Mouse (Mus musculus) CD8-positive naive resting alpha-beta T cell, adult 2 months (primary cell): ENCODE measurements around the gene Olfr1378.

Experiments used
- DNase-seq, 2 experiments: peaks; one replicate each; pipeline ENCODE4 v3.0.0; 2022; ENCODE audit warnings: low read depth in 2 of 2, low spot score in 2 of 2

Olfr1378 gene

DNA sequence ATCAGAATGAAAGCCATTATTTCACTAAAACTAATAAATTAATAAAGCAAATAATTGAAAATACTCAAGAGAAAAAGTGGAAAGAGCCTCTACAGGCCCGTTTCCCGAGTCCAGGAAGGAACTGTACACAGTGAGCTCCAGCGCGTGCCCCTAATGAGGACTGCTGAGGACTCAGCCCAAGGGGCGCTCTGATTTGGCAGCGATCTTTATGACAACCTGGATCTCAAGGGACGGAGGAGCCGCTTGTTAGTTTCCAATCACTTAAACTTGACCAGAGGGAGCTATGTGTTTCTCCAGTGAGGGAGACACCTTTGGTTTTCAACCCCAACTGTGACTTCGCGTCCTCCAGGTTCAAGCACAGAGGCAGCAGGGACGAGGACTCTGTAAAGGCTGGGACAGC is at the start of gene Olfr1378:
Gene Olfr1378 (plus strand): TSS at position 301 of the 400 bp plus-strand sequence.
- DNase-seq = no peak

DNA sequence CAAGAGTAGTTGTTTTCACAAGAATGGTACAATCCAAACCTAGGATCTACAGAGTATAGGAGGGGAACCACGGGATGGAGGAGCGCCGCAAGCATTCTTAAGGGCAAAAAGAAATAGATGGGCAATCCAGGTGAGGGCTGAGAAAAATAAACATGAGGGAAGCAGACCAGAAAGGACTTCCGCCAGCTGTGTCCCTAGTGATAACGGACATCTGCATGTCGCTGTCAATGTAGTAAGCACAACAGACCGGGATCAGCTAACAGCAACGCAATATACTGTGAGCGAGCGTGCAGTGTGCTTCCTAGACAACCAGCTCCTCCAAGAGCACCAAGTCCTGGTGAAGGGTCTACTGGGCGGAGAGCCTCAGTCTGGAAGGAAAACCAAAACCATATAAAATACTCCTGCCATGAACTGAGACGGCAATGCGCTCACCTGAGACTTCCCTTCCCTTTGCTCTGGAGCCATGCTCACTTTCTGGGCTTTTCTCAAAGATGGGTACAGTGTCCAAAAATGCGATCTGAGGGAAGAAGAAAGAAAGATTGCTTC is 35.8 kb upstream of the Olfr1378 start:
- DNase-seq = no peak

DNA sequence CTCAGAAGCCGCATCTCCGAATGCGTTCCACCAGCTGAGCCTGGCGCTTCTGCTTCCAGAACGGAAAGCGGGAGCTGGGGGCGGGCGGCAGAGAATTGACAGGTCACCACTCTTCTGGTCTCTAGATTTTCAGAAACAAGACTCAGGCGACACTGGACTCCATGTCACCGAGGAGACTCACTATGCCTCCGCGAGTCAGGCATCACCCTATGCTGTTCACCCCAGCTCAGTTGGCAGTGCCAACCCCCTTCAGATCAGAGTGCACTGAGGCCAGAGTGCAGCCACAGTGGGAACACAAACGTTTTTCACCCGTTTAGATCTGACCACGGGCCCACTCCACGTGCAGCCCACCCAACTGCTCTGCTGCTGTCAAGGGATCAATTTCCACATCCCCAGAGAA is 35.3 kb upstream of the Olfr1378 start:
- DNase-seq = no peak

DNA sequence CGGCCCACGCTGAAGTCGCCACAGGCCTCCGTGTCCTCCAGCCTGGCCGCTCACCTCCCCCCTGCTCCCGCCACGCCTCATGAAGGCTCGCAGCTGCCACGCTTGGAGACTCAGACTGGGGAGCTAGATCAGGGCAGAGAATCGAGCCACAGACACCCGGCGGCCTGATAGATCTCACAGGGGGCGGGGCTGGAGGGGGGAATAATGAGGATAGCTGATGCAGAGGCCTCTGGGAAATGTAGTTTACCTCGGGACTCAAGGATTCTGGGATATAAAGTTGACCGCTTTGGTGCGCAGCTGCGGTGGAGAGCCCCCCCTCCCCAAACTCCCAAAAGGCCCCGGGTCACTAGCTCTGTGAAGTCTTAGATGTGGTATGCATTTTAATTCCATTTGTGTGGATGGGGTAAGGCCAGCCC is 34.9 kb upstream of the Olfr1378 start, which contains the start of gene Zfp354b:
Gene Zfp354b (minus strand): TSS at position 183 of the 416 bp plus-strand sequence.
- DNase-seq = peak in 1 of 2 experiments; percentile 18

DNA sequence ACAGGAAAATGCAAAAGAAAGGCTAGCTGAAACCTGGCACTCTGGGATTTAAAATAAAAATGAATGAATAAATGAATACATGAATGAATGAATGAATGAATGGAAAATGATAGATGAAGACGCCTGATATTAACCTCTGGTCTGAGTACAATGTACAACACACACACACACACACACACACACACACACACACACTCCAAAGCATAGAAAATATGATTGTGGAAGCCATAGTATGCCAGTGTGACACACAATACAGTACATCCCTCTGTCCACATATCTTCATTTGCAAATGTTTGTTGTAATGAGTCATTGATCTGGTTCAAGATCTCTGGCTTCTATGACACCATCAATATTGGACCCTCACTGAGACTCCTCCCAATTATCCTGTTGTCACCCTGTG is 34.3 kb upstream of the Olfr1378 start:
- DNase-seq = no peak

DNA sequence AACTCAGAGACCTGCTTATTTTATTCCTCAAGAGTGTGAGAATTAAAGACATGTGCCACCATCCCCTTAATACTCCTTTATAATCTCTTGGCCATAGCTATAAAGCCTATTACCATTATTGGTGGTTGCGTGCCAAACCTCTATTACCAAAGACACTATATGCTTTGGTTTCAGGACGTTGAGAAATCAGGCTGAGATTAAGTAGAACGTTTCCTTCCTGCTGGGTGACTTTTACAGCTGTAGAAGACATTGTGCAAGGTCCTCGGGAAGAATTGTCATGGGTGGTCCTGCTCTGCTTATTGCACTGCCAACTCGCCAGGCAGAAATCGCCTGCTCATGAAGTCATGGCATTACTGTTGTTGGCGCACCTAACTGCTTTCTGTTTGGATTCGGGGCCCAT is 27.9 kb upstream of the Olfr1378 start:
- DNase-seq = no peak

DNA sequence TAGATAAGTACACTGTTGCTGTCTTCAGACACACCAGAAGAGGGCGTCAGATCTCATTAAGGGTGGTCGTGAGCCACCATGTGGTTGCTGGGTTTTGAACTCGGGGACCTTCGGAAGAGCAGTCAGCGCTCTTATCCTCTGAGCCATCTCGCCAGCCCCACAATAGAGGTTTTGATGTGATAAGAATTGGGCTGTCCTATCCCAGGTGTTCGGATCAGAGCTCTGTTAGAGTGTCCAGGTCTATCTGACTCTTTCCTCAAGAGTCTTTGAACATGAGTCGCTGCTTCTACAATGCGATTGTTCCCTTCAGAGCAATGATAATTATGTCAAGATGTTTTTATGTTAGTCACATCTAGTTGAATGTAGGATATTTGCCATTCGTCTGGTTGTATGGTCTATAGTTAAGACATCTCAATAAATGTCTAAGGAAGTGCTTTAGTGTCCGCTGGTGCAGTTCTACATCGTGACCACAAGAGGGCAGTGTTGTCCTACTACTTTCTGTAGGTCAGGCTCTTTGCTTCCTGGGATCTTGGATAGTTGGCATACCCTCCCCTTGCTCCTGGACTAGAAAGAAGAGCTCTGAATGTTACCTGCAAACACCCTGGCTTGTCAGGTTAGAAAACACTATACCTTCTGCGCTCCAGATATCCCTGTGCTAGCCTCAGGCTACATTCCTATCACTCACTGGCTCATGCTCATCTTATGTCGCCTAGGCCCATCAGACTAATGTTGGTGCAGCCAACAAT is 26.5 kb upstream of the Olfr1378 start:
- peak in 1 of 2 experiments; percentile 9 for DNase-seq

DNA sequence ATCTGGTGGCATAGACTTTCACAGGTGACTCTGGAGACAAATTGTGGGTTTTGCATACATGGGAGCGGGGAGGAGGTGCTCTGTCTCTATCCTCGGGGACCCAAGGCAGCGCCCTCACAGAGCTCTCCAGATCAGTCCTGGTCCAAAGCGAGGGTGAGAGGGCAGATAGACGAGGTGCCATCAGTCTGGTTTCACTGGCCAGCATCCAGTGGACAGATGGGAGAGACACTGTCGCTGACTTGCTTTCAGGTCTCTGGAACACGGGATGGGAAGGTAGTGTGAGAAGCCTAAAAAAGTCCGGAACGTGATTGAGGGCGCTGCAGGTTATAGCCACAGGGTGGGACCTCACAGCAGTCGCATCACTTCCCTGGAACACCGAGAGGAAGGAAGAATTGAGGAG is 23.9 kb upstream of the Olfr1378 start:
- DNase-seq = no peak

DNA sequence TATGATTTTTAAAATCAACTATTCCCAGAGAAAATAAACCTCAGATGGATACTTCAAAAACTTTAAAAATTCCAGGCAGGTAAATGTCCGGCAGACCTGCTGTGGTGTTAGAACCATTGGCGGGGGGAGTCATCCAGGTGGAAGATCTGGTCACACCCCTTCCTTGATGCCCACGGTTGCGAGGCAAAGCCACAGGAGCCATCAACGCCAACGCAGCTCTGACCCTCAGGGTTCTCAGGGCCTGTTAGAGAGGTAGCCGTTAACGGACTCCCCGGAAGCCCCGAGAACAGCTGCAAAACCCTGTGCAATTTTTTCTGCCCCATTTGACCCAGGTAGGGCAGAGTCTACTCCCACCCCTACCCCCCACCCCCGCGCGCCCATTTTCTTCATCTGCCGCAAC is 22.8 kb upstream of the Olfr1378 start, which contains the start of gene 4933414I15Rik:
Gene 4933414I15Rik (minus strand): TSS at position 260 of the 400 bp plus-strand sequence.
- DNase-seq = no peak

DNA sequence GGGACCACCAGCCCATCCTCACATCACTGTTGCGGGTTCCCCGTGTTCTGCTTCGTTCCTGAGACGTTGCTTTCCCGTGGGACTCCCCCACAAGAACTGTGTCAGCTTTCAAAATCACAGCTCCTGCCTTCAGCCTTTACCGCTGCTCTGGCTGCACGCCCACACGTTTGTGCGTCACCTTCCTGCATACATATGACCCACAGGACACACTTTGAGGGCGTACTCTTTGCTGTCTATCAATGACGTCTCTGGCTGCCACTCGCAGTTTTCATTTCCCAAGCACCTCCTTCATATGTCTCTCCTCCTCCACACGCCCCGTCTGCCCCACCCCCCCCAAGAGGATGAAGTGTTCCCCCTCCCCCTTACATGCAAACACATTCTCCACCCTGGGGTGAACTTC is 14.0 kb upstream of the Olfr1378 start:
- no peak for DNase-seq

DNA sequence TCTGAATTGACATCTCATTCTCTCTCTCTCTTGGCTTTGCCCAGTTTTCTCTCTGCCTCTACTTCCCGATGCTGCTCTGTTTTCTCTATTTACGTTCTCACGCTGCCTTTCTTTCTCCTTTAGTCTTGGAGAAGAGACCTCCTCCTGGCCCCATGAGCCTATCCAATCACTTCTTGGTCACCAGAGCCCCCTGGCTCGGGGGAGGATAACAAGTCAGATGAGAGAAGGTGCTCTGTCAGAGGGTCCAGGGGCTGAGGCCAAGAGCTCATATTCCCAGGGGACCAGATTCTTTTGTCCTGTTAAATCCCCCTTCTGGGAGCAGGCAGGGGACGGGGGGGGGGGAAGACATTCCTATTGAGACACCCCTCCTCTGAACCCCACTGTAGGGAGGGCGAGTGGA is 12.7 kb upstream of the Olfr1378 start, which contains the start of gene Prop1:
Gene Prop1 (minus strand): TSS at position 101 of the 400 bp plus-strand sequence.
- no peak for DNase-seq

DNA sequence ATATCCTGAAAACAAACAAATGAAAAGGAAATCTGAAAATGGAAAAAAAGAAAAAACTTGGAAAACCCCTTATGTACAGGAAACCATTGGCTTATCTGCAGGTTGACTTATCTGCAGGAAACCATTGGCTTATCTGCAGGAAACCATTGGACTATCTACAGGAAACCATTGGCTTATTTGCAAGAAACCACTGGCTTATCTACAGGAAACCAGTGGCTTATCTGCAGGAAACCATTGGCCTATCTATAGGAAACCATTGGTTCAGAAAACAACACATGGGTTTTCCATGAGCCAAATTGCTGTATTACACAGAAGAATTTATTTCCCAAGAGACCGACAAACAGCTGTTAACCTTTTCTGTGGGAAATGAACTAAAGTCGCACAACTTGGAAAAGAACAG is 1.4 kb upstream of the Olfr1378 start:
- DNase-seq = no peak

DNA sequence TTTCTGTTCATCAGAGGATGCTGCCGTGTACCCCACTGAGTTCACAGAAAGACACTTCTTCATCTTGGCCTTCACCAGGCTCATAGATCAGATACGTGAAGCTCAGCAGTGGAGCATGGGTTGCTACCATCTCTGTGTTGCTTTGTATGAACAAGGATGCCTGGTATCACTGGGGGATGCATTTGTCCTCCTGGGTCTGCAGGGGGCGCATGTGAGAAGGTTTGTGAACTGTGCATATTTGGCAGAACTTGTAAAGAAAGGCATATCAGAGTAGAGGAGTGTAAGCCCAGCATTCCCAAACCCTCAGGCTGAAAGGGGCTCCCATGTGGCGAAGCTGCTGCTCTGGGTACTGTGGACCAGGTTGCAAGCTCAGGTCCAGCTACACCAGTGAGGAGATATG is 10.9 kb downstream of the Olfr1378 start:
- no peak for DNase-seq

DNA sequence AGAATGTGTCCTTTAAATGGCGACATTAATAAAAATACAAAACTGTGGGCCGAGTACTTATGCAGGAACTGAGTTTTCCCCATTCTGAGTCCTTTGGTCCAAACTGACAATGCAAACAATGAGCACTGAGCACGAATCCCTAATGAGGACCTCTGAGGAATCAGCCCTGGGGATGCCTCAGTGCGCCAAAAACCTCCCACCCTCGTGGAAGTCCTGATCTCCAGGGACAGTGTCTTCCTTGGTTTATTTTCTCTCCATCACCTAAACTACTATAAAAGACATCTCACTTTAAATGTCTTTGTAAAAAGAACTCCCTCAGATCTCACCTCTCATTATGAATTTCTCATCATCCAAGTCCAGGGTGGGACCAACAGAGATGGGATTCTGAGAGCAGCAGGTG is 15.3 kb downstream of the Olfr1378 start, which contains the start of gene Olfr1377:
Gene Olfr1377 (plus strand): TSS at position 301 of the 400 bp plus-strand sequence.
- no peak for DNase-seq

DNA sequence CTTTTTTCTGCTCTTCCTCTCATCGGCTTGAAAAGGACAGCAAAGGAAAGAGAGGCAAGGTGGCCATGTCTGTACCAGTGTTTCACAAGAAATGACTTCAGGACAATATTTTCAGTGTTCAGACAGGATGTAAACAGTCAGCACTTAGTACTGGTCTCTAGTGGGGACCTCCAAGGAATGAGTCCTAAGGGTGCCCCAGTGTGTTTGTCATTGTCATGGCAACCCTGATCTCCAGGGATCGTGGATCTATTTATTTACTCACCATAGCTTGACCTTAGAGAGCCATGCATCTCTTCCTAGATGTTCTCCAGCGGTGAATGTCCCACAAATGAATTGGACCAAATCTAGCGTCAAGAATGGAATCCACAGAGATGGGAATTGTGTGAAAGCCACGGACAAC is 37.0 kb downstream of the Olfr1378 start, which contains the start of gene Olfr51:
Gene Olfr51 (plus strand): TSS at position 301 of the 400 bp plus-strand sequence.
- no peak for DNase-seq

DNA sequence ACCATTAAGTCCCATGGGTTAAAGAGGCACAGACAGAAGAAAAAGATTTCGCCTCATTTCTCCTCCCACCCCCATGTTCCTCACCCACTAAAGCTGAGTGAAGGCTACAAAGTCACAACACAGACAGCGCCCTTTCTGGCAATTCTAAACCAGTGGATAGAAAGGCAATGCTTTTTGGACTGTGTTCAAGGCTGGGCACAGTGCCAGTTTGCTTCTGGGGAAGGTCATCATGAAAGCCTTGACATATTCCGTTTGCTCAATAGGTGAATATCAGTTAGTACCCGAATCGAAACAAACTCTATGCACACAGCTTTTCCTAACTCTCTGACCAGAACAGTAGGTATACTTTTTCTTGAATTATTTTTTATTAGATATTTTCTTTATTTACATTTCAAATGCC is 45.5 kb downstream of the Olfr1378 start:
- no peak for DNase-seq

DNA sequence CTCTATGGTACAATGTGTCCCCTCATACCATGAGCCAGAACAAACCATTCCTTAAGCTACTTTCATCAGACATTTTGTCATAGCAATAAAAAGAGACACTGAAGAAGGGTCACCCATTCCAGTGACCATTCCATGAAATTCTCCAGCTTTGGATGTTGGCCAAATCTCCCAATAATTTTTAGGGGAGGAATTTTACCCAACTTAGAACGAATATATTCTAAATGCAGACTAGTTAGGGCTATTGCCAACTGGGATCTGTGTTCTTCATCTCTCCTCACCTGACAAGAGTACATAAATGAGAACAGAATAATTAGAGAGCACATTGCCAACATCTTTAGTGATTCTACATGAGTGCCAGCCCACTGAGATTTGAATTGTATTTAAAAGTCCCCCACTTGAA is 47.6 kb downstream of the Olfr1378 start, which contains the start of gene Olfr54:
Gene Olfr54 (plus strand): TSS at position 301 of the 400 bp plus-strand sequence.
- DNase-seq = no peak

DNA sequence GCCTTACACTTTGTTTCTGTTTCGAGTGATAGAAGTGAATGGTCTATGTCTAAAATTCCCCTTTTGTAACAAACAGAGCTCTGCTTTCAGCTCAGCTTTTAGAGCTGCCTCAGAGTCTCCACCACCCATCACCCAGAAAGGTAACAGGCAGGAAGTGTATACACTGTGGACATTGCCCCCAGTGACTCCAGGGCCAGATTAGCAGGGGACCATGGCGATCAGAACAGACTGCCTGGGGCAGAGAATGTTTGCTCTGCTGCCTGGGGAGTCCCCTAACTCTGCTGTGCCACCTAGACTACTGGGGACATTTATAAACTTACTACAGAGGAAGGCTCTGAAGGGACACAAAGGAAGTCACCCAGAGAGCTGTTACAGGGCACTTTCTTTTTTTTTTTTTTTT is 50.0 kb downstream of the Olfr1378 start:
- no peak for DNase-seq
